Mouse (Mus musculus) monocyte, adult 5-6 weeks (primary cell): Measurements from ENCODE around the gene Sec31b. TPM values are rescaled to one million over a fixed set of nuclear protein-coding genes. Genes with fewer than 3 reads are reported as not detected.
A peak's percentile ranks its signal among the peaks of the same experiment; 100 is the strongest.

Experiments used
- ATAC-seq: fragments of 153-309, 156-312 bp; replicated peaks from 2 replicates; pipeline ENCODE4 v1.8.0; 2017; ENCODE audit warnings: mild to moderate bottlenecking; ENCODE audit not compliant: low TSS enrichment, insufficient number of reproducible peaks, severe bottlenecking, poor library complexity, low FRiP score
- total RNA-seq: library from RNA; stranded (forward); fragments of 200-1000, 200-491, 200-594 nt; gene quantifications from 3 replicates; pipeline ENCODE4 v1.2.3, GENCODE M21; 2017

Sec31b gene
- total RNA-seq, 1 experiment from 2014 or later: 2.1 TPM

DNA sequence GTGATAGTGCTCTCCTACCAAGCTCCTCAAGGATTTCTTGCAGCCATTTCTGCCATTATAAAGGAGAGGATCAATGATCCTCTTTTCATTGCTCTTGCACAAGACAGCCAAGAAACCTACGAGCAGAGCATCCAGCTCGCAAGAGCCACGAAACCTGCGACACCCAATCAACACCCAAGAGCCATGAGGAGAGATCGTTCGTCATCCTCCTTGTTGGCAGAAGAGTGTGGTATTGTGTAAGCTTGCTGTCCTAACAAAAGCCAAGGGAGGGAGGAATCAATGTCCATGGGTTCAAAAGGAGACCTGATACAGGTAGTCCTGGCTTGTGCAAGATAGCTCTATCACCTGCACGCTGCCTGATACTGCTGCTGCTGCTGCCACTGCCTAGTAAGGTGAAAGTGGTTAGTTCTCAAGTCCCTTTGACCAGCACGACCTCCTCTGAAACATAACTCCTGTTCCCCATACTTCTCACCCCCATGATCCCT is 2.9 kb downstream of the Sec31b start:
- ATAC-seq: no peak

DNA sequence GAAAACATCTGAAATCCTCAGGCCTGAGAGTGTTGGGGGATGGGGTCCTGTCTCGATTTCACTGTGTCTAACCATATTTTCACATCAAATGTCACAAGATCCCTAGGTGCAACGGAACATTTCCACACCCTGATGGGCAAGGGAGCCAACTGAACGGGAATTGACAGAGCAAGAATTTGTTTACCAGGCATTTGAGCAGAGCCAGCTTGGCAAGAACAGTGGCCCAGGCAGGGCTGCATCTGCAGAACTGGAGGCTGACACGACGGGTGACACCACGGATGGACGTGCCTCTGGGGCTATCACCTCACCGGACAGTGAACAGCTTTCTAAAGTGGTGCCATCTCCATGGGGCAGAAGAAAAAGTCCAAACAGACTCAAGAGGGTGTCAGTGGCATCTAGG is 8.2 kb downstream of the Sec31b start:
- no peak for ATAC-seq

DNA sequence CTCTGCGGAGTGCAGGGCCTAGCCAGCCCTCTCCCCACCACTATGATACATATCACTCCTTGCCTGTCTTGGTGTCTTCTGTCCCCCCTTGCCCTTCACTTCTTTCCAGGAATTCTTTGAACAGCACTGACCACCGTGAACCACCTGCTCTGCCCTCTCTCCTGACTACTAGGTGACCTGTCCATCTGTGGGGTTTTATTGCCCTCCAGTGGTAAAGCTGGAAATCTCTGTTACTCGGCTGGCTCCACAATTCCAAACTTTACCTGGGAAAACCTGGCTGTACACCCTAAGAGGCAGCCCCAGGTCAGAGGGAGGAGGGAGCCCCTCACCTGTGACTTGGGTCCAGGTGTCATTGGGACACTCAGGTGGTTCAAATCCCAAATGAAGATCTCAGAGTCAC is 10.3 kb downstream of the Sec31b start:
- no peak for ATAC-seq

DNA sequence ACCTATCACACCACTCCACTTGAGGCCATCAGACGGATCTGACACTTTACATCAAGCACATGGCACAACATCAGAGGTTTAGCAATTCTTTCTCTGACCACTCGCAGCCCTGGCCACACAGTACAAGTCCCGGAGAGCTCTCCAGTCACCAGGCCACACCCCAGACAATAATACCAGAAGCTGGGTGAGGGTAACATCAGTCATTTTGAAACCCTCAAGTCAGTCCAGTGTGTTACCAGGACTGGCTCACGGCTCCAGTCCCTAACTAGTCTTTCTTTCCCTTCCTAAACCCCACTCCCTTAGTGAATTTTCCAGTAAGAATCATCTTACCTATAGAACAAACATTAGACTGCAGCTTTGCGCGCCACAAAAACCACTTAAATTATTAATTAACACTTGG is 15.6 kb downstream of the Sec31b start:
- ATAC-seq: no peak

DNA sequence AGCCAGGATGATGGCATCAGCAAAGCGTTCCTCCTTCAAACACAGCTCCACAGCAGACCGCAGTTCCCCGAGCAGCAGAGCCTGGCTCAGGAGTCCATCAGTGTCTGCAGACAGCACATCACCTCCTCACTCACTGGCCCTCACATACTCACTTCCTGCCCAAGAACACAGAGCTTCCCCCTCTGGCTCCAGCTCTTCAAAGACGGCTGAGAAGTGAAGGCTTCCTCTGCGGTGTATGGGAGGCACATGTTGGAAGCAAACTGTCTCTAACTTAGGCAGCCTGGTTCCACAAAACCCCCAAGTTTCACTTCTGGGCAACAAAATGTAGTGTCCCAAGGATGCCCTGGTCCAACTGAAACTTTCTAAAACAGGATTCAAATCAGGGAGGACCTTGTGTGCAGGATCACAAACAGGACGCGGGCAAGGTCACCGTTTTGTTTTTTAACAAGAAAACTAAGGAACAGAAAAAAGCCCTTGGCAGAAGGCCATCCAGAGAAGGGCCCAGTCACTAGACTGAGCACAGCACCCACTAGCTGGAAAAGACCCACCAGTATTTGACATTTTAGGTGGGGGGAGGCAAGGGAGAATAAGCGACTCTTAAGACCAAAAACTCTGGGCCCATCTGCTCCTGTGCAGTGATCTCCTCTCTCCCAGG is 20.0 kb downstream of the Sec31b start:
- ATAC-seq: 0 out of 2 replicates have a peak, but pooled peaks have one; percentile 29

DNA sequence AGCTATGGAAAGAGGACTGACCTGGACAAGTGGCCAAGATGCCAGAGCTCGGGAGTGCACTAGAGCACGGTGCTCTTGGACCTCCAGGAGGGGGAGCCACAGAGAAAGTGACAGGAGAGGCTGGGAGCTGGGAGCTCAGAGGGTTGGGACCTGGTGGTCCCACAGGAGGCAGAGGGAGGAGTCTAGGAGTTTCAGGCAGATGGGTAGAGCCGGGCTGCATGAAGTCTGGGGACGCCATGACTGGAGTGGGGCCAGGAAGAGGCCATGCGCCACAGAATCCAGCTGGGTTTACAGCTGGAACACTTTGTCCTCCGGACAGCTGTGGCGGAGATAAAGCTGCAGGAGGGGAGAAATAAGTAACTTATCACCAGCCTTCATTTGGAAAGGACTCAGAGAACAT is 26.5 kb downstream of the Sec31b start:
- ATAC-seq: no peak

DNA sequence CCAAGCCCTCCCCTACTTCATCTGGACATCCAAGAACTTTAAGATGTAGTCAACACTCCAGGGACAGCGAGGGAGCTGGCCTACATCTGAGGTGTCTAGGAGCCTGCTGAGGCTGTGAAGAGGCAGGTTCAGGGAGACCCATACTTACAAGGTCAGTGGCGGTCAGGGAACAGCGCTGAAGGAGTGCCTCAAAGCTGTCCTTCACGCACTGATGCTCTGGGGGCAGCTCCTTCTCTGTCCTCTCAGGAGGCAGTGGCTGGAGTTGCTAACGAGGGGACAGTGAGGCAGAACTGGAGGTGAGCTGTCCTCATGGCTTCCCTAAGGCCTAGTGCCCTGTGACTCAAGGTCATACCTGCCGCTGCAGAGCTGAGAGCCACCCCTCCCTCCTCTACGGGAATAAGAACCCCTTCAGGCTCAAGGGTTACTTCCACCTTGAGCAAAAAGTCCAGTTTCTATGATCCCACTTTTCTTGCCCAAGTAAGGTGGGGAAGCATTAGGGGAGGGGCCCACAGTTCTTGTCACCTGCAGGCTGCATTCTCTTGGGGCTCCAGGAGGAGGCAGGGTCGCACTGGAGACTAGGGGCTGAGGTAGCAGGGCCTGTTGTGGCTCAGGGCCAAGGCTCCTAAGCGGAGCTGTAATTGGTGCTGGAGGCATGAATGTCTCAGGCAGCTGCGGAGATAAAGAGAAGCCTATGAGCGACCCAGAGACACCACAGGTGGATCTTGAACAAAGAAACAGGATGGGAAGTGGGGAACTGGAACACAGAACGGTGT is 27.5 kb downstream of the Sec31b start:
- ATAC-seq: no peak

DNA sequence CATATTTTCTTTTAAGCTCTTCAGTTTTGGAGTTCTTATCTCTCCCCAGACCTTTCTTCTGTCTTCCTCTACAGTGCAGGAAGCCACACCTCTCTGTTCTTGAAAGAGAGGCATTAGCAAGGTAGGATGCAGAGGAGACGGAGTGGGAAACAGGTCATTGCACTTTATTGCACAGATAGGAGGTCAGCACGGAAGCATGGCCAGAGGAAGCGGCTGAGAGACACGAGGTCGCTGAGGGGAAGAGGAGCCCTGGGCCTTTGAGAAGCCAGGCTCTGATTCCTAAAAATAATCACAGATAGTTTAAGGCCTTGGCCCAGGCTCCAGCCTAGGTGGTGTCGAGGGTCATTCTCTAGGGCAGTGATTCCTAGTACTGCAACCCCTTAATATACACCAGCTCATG is 29.9 kb downstream of the Sec31b start:
- no peak for ATAC-seq

DNA sequence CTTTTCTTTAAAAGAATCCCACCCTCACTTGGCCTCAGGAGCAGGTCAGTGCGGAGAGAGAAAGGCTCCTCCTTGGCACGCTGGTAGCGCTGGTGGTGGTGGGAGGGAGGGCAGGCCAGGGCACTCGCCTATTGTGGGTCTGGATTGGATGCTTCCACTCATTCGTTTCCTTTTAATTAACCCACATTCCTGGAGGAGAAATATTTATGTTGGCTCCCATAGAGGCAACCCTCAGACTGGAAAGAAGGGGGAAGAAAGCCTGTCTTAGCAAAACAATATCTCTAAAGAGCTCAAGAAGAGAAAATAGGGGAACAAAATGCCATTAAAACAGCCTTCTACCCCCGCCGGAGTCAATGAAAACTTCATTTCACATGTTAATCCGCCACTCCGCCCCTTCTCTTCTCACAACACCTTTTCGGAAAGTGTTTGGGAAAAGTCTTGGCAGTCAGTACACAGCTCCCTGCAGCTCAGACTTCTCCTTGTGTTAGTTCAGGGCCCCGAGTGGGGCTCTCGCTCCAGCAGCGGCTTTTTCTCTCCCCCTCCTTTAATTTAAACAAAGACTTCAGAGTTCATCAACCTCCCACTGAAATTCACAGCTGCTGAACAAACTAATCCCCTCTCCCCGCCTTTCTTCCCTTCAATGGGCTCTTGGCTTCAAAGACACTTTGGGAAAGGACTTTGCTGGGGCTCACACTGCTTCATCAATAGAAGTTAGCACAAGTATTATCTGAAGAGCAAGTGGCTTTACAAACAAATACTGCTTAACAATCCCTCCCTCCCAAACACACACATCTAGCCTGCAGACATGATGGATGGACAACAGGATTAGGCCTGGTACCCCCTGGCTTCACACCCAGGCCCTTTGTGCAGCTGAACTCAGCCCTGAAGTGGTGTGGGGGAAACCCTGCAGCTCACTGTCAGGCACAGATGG is 30.9 kb downstream of the Sec31b start:
- no peak for ATAC-seq

DNA sequence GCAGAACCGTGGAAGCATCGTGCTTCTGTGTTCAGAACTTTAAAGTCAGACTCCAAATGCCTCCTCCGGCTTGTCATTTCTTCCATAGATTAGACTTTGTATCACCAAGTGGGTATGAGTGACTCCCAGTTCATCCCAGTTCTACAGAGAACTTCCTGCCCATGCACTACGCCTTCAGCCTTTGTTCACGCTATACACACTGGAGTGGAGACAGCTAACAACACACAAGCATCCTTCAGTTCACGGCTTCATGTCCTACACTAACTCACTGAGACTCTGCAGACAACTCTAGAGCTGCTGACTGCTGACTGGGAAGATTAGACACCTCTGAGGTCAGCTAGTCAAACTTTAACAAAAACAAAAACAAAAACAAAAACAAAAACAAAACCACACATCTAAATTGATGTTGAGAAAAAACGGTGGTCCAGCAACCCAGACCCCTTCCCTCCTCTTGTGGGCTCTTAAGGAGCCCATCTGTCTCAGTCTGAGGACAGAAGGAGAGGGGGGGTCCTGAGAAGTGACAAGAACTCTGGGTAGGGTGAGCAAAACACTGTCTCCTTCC is 31.7 kb downstream of the Sec31b start:
- ATAC-seq: no peak

DNA sequence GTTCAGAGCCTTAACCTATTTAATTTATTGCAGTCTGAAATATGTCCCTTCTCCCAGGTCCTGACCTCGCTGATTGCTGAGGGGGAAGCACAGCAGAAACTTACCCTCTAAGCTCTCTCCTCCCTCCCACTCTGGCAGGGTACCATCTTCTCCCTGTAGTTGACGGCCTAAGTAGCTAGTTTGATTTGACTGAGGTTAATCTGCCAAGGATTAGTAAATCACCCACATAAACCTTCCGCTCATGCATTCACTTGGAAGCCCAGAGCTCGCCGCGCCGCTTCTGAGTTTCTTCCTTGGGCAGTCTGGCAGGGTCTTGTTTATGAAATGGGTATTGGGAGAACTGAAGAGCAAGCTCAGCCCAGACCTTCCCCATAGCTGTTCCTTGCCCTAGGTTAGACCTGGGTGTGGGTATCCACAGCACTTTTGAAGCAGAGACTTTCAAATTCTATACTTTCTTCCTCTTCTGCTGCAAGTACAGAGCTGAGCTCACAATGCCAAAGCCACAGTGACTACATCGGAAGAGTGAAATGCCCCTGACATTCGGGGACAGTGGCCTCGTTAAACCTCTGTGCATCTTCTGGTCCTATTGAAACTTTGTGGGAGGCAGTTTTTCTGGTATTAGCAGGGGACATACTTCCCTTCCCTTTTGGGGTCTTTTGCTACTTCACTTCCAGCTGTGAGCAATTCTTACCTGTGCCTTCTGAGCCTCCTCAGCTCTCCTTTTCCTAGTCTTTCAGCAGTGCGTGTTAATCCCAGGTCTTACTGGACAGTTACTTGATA is 32.4 kb downstream of the Sec31b start:
- no peak for ATAC-seq

DNA sequence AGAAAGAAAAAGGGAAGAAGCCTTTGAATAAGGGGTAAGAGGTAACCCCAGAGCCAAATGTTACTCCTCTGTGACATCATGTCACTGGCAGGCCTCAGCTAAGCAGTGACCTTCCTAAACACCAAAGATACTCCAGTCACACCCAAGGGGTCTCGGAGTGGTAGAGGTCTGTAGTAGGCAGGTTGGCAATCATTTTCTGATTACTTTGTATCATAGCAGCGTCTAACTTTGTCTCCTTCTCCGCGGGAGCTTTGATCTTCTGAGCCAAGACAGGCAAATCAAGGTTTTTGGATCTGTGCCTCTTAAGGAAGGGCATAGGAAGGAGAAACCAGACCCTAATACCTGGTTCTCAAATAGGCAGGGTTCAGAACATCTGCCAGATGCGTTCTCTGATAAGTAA is 33.1 kb downstream of the Sec31b start:
- ATAC-seq: no peak

DNA sequence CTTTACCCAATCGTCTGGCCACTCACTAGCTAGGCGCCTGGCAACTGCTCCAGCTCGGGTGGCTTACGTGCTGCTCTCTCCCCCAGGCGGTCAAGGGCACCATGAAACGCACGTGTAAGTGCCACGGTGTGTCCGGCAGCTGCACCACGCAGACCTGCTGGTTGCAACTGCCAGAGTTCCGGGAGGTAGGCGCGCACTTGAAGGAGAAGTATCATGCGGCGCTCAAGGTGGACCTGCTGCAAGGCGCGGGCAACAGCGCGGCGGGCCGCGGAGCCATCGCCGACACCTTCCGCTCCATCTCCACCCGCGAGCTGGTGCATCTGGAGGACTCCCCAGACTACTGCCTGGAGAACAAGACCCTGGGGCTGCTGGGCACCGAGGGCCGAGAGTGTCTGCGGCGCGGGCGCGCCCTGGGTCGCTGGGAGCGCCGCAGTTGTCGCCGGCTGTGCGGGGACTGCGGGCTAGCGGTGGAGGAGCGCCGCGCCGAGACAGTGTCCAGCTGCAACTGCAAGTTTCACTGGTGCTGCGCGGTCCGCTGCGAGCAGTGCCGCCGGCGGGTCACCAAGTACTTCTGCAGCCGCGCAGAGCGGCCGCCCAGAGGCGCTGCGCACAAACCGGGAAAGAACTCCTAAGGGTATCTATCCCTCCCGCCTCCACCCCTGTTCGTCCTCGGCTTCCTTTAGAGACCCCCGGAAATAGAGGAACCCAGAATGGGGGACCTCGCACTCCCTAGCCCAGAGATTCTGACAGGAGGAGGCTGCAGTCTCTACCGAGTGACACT is 34.0 kb downstream of the Sec31b start:
- ATAC-seq: no peak

DNA sequence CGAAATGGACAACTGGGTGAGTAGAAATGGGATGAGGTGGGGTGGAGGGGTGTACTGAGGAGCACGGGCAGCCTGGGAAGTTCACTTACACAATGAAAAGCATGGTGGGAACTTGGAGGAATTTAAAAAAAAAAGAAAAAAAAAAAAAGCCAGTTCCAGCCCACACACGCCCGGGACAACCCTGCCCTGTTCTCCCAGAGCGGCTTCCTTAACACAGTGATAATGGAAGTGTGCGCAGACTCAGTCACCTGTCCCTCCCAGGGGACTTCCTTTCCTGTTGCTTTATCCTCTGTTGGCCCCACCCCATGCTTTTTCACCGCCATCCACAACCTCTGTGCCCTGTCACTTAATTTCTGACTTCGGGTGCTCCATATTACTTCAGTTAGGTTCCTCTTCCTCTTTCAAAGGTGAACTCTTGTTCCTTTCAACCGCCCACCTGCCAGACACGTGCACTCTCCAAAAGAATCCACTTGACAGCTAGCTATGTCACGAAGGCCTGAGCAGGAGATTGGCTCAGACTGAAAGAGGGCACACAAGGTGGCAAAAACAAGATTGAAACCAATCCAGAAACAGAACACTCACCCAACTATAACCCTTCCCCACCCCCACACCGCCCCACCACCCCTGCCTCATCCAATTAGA is 35.0 kb downstream of the Sec31b start:
- no peak for ATAC-seq

DNA sequence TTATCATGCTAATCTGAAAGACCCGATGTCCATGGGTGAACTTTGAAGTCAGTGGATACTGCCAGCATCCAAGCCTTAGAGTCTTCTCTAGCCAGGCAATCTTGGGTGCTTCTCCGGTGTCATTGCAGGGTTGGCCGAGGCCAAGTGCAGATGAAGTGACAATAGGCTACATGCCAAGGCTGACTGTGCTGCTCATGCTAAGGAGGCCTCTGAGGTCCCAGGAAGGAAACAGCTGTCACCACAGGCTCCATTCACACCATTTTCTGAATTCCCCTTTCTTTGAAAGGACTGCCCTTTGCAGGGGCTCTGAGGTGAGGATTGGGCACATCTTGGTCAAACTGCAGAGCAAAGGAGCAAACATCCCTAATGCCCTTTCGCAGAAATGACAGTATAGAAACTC is 42.9 kb downstream of the Sec31b start:
- ATAC-seq: no peak

DNA sequence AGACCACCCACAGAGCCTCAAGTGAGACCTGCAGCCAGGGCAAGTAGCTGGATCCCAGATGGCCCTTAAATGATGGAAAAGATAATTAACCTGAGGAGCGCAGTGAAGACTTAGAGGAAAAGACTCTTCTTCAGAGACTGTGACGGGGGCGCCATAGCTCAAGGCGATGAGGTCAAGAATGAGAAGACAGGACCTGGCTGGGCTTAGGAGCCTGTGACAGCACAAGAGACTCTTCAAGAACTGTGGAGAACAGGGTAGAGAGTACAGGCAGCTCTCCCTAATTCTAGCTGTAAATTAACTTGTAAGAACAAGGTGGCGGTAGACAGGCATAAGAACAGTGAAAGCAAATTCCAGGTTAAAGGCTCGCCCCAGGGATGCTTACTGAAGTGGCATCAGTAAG is 43.7 kb downstream of the Sec31b start:
- no peak for ATAC-seq

DNA sequence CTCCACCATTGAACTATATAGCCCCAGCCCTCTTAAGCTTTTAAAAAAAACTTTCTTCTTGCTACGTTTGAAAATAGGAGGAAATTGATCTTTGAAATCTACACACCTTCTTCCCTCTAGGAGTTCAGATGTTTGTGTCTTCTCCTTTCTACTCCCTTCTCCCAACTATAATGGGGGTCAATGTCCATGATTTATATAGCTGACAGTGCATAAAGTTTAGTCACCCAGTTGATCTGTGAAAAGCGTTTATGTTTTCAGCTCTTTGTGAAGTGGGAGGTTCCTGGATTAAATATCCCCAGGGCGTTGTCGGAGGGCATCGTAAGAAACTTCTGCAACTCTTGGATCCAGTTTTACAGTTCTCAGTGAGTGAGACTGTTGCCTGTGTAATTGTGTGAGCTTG is 45.4 kb downstream of the Sec31b start:
- no peak for ATAC-seq
